Mouse (Mus musculus) kidney, postnatal 0 days (tissue): ENCODE results near the gene Tmem176b. TPM values are rescaled to one million over a fixed set of nuclear protein-coding genes. Genes with fewer than 3 reads are reported as not detected.
"Not testable (repeated sequence)": the region's sequence is repeated elsewhere in the genome, so short reads cannot be mapped to it uniquely, and the experiment has no call there.

Source experiments
- ATAC-seq: fragments of 200-750 bp; cut with Nextera tagmentation; replicated peaks from 2 replicates; pipeline ENCODE4 v1.8.0; 2017; ENCODE audit warnings: low read depth, moderate number of reproducible peaks, moderate TSS enrichment, moderate library complexity; ENCODE audit not compliant: low FRiP score
- DNase-seq: peaks from one replicate; pipeline ENCODE4 v3.0.0-alpha.2; 2016; ENCODE audit warnings: low spot score
- H3K27ac ChIP-seq: fragments of 300-500 bp; sonication (generic); 2 replicates; pipeline ENCODE4 v1.5.1; 2014; ENCODE audit warnings: mild to moderate bottlenecking
- H3K27me3 ChIP-seq: fragments of 300-500 bp; sonication (generic); 2 replicates; pipeline ENCODE4 v1.6.1; 2014; ENCODE audit warnings: low read length, mixed read lengths; ENCODE audit not compliant: insufficient read depth
- H3K36me3 ChIP-seq: fragments of 300-500 bp; sonication (generic); 2 replicates; pipeline ENCODE4 v1.6.1; 2014; ENCODE audit warnings: low read length, mixed read lengths; ENCODE audit not compliant: insufficient read depth
- H3K4me1 ChIP-seq: fragments of 300-500 bp; sonication (generic); replicated peaks from 2 replicates; pipeline ENCODE4 v1.6.1; 2014; ENCODE audit warnings: antibody characterized with exemption, low read length, mixed read lengths; ENCODE audit not compliant: insufficient read depth
- H3K4me2 ChIP-seq: fragments of 300-500 bp; sonication (generic); 2 replicates; pipeline ENCODE4 v1.6.1; 2014; ENCODE audit warnings: mild to moderate bottlenecking, low read length, moderate library complexity, mixed read lengths
- H3K4me3 ChIP-seq: fragments of 300-500 bp; sonication (generic); replicated peaks from 2 replicates; pipeline ENCODE4 v1.5.1; 2014; ENCODE audit warnings: low read depth, low read length
- H3K9ac ChIP-seq: fragments of 300-500 bp; sonication (generic); 2 replicates; pipeline ENCODE4 v1.6.1; 2014; ENCODE audit warnings: low read depth, low read length
- H3K9me3 ChIP-seq: fragments of 300-500 bp; sonication (generic); replicated peaks from 2 replicates; pipeline ENCODE4 v1.6.1; 2016; ENCODE audit warnings: low read length, inconsistent platforms, mixed read lengths
- CTCF ChIP-seq: IDR thresholded peaks from 2 replicates; pipeline ENCODE4 v1.5.1; 2016; ENCODE audit warnings: antibody characterized with exemption, low read depth, mild to moderate bottlenecking, moderate library complexity
- WGBS: fragments of 180-500 bp; shearing (Covaris S2); extraction: QIAGEN DNeasy Blood & Tissue Kit; methylation state at CpG from one replicate; pipeline ENCODE4 v1.1.7; 2014; 5-methylcytosine and 5-hydroxymethylcytosine counted together
- polyA plus RNA-seq: library from polyadenylated mRNA; unstranded; fragments of >200 nt; fragmentation: Nextera tagmentation; extraction: Ambion mirVana; gene quantifications from 2 replicates; pipeline ENCODE4 v1.2.1, GENCODE M21; 2015

The Tmem176b gene
- polyA plus RNA-seq, 1 experiment from 2014 or later, result 669 TPM

DNA sequence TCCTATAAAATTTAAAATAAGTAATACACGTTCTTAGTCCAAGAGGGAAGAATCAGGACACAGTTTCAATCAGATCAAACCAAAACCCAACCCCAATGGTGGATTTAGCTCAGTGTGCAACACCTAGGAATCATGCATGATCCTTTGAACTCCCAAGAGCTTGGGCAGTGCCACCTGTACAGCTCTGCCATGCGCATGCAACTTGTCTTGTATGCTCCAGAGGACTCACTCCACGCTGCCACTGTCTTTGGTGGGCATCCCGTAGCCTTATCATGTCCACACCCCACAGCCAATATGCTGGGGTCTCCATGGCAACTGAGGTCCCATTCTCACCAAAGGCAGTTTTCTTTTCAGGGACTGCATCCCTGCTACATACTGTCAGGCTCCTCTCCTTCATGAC, 25.9 kb upstream of the Tmem176b start:
- Histone ChIP-seq H3K9ac (no peak overlapping the region), H3K27me3 (no peaks in the 10 kb centered on the region), H3K27ac (peak overlapping the region; percentile 87), H3K36me3 (no peaks in the 10 kb centered on the region), H3K4me3 (no peak overlapping the region), H3K9me3 (no peaks in the 10 kb centered on the region), H3K4me2 (no peak overlapping the region), H3K4me1 (no peaks in the 10 kb centered on the region; the same call in 1 of the 2 replicates)
- no peak for ATAC-seq
- no peak for DNase-seq
- WGBS, result 72% methylated on average over 4 of the region's 4 CpGs
- no peak for TF ChIP-seq CTCF

DNA sequence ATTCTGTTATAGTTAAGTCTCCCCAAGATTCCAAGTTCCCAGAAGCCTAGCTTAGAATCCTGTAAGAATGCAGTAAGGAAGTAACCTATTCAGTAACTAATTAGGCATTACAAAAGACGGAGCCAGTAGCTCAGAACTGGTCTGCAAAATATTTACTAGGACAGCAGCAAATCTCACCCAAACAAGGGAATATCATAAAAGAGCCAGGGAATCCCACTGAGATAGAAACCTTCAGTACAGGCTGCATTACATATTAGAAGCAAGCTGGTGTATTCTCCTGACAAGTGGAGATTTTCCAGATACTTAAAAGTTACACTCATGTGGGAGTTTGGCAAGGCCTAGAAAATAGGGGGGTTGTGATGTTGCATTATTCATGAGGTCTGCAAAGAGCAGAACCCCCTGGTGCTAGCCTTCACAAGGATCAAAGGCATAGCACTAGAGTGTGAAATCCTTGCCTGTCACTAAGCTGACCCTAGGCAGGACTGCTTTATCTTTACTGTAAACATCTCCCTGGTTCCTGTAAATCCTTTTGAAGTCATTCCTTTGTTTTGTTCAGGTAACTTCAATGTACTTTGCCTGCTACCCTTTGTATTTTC, 25.2 kb upstream of the Tmem176b start:
- WGBS, result 32% methylated on average over 1 of the region's 1 CpGs
- H3K27ac ChIP-seq, result peak overlapping the region; percentile 87
- peak; percentile 45 for DNase-seq
- H3K9me3 ChIP-seq, ATAC-seq, H3K4me2 ChIP-seq, H3K27me3 ChIP-seq, H3K4me1 ChIP-seq, H3K36me3 ChIP-seq, H3K9ac ChIP-seq, H3K4me3 ChIP-seq: not testable (repeated sequence)

DNA sequence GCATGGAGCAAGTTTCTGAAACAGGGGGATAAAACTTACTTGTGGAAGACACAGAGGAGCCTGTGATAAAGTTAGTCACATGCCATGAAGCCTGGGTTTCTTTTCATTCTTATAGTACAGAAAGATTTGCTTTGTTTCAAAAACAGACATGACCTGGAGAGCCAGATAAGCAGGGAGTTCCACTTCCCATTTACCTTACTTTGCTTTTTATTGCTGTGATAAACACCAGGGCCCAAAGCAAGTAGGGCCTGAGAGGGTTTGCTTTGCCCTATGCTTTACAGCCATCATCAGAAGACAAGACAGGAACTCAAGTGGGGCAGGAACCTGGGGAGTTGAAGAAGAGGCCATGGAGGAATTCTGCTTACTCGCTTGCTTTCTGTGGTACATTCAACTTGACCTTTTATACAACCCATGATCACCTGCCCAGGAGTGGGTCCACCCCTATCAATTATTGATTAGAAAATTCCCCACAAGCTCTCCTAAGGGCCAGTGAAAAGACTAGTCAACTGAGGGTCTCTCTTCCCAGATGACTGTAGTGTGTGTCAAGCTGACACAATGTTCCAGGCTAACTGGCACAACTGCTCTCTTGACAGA, 24.0 kb upstream of the Tmem176b start:
- ATAC-seq, result no peak

DNA sequence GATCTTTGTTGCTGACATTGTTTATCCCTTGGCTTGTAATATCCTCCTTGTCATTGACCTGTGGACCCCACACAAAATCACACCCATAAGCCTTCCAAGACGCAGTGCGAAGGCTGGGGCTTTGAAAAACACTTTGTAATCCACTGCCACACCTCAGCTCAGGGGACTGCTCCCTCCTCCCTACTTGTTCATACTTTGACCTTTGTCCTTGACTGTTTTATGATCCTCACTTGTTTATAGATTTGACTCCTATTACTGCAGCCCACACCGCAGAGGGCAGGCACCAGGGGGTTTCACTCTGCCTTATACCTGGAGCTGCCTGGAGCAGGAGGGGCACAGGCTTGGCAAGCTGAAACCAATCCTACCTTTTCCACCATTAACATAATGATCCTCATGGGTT, 23.4 kb upstream of the Tmem176b start:
- Histone ChIP-seq H3K4me1 (peaks cover 9% of the 10 kb centered on the region; the same call in 1 of the 2 replicates), H3K9me3 (no peaks in the 10 kb centered on the region), H3K27ac (peak overlapping the region; percentile 87), H3K9ac (no peak overlapping the region), H3K4me2 (no peak overlapping the region), H3K27me3 (no peaks in the 10 kb centered on the region), H3K36me3 (no peaks in the 10 kb centered on the region), H3K4me3 (no peak overlapping the region)
- ATAC-seq (no peak), DNase-seq (no peak)
- WGBS, result 36% methylated on average over 3 of the region's 3 CpGs
- TF ChIP-seq CTCF, result no peak

More for the DNA sequence above, 24.0 kb upstream of the Tmem176b start:
- no peak overlapping the region for H3K4me3 ChIP-seq
- DNase-seq, result no peak
- H3K27me3 ChIP-seq, result no peaks in the 10 kb centered on the region
- TF ChIP-seq CTCF, result no peak
- H3K36me3 ChIP-seq, result no peaks in the 10 kb centered on the region
- H3K9ac ChIP-seq, result no peak overlapping the region
- no peak overlapping the region for H3K4me2 ChIP-seq
- peak overlapping the region; percentile 87 for H3K27ac ChIP-seq
- H3K4me1 ChIP-seq, result peaks cover 8% of the 10 kb centered on the region; the same call in 1 of the 2 replicates
- no peaks in the 10 kb centered on the region for H3K9me3 ChIP-seq
- 77% methylated on average over 1 of the region's 1 CpGs for WGBS

DNA sequence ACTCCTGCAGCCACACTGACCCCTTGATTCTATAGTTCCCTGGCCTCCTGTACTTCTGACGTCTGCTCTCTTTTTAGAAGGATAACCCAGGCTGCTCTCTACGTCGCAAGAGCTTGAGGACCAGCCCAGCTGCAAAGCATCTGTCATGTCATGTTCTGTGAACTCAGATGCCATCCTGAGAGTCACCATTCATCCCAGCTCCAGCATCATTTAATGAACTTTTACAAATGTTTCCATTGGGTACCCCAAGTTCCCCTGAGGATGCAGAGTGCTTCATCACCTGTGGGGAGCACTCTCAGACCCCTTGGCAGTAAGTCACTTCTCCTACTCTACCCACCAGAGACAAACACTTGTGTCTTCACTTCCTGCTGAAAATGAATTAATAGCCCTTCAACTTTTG, 22.9 kb upstream of the Tmem176b start:
- ATAC-seq (no peak), DNase-seq (no peak)
- no peak overlapping the region for H3K4me3 ChIP-seq
- H3K9ac ChIP-seq, result no peak overlapping the region
- 43% methylated on average over 3 of the region's 3 CpGs for WGBS
- no peaks in the 10 kb centered on the region for H3K27me3 ChIP-seq
- no peaks in the 10 kb centered on the region for H3K9me3 ChIP-seq
- H3K4me2 ChIP-seq, result no peak overlapping the region
- H3K27ac ChIP-seq, result peak overlapping the region; percentile 87; the same call in 1 of the 2 replicates
- no peaks in the 10 kb centered on the region for H3K36me3 ChIP-seq
- TF ChIP-seq CTCF, result no peak
- peaks cover 9% of the 10 kb centered on the region; the same call in 1 of the 2 replicates for H3K4me1 ChIP-seq

DNA sequence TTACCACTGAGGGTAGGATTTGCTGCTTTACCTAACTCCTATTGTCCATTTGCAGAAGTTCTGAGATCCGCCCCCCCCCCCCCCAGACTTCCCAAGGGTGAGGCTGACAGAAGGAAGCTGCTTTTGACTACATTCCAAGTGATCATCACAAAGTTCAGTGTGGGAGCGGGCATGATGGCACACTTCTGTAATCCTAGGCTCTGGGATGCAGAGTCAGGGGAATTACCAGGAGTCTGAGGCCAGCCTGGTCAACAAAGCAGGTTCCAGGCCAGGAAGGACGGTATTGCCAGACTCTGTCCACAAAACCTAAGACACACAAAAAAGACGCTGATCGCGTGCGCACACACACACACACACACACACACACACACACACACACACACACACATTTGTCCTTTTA, 22.2 kb upstream of the Tmem176b start:
- Histone ChIP-seq H3K36me3 (no peaks in the 10 kb centered on the region), H3K27me3 (no peaks in the 10 kb centered on the region), H3K27ac (no peak overlapping the region), H3K9ac (no peak overlapping the region), H3K4me2 (no peak overlapping the region), H3K4me1 (peaks cover 9% of the 10 kb centered on the region; the same call in 1 of the 2 replicates), H3K9me3 (no peaks in the 10 kb centered on the region), H3K4me3 (no peak overlapping the region)
- 86% methylated on average over 7 of the region's 7 CpGs for WGBS
- no peak for TF ChIP-seq CTCF
- ATAC-seq (no peak), DNase-seq (no peak)
